Mouse (Mus musculus) heart, postnatal 0 days (tissue): Measurements from ENCODE around the gene Tnfrsf23.

ENCODE experiments used
- CTCF ChIP-seq: IDR thresholded peaks from 2 replicates; pipeline ENCODE4 v1.5.1; 2016; ENCODE audit warnings: antibody characterized with exemption, control low read depth, low read depth
- EP300 ChIP-seq: IDR thresholded peaks from 2 replicates; pipeline ENCODE4 v1.6.1; 2016; ENCODE audit warnings: antibody characterized with exemption, low read depth

DNA sequence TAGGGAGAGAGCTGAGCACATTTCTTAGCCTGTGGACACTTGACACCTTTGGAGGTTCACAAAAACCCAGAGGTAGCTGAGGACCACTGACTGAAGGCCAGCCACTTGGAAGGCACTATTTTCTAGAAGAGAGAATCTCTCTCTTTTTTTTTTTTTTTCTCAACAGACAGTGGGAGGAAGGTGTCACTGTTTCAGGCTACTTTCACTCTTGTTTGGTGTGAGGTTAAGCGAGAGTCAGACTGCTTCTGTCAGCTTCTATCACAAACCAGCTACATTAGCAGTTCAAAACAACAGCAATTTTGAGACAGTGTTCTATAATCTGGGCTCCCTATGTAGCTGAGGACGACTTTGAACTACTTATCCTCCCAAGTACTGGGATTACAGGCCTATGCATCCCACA, 59.5 kb downstream of the Tnfrsf23 start:
- no peak for TF ChIP-seq CTCF
- TF ChIP-seq EP300: no peak
